Mouse (Mus musculus) hindbrain, embryonic 11.5 days (tissue): Measurements from ENCODE around the gene Slc4a10. TPM values are rescaled to one million over a fixed set of nuclear protein-coding genes. Genes with fewer than 3 reads are reported as not detected.

ENCODE experiments used
- ATAC-seq: fragments of 200-750 bp; cut with Nextera tagmentation; 2 replicates; pipeline ENCODE4 v1.8.0; 2017; ENCODE audit warnings: mild to moderate bottlenecking, moderate TSS enrichment, moderate library complexity; ENCODE audit not compliant: low FRiP score
- DNase-seq: peaks from one replicate; pipeline ENCODE4 v3.0.0-alpha.2; 2015; ENCODE audit warnings: low spot score
- H3K27ac ChIP-seq: fragments of 300-500 bp; sonication (generic); 2 replicates; pipeline ENCODE4 v1.5.1; 2014; ENCODE audit warnings: mild to moderate bottlenecking, low read depth, low read length
- H3K27me3 ChIP-seq: fragments of 300-500 bp; sonication (generic); 2 replicates; pipeline ENCODE4 v1.6.1; 2014; ENCODE audit warnings: mild to moderate bottlenecking, low read length, moderate library complexity, mixed read lengths; ENCODE audit not compliant: control insufficient read depth, insufficient read depth
- H3K36me3 ChIP-seq: fragments of 300-500 bp; sonication (generic); 2 replicates; pipeline ENCODE4 v1.6.1; 2014; ENCODE audit warnings: mild to moderate bottlenecking, low read length, moderate library complexity, mixed read lengths; ENCODE audit not compliant: control insufficient read depth, insufficient read depth
- H3K4me1 ChIP-seq: fragments of 300-500 bp; sonication (generic); replicated peaks from 2 replicates; pipeline ENCODE4 v1.6.1; 2014; ENCODE audit warnings: low read length, mixed read lengths; ENCODE audit not compliant: control insufficient read depth, insufficient read depth
- H3K4me2 ChIP-seq: fragments of 300-500 bp; sonication (generic); replicated peaks from 2 replicates; pipeline ENCODE4 v1.6.1; 2014; ENCODE audit warnings: mild to moderate bottlenecking, low read depth, low read length
- H3K4me3 ChIP-seq: fragments of 300-500 bp; sonication (generic); 2 replicates; pipeline ENCODE4 v1.5.1; 2014; ENCODE audit warnings: low read depth, low read length
- H3K9ac ChIP-seq: fragments of 300-500 bp; sonication (generic); 2 replicates; pipeline ENCODE4 v1.6.1; 2014; ENCODE audit warnings: low read depth, low read length
- H3K9me3 ChIP-seq: fragments of 300-500 bp; sonication (generic); 2 replicates; pipeline ENCODE4 v1.6.1; 2016; ENCODE audit warnings: low read length; ENCODE audit not compliant: control insufficient read depth
- WGBS: fragments of 180-500 bp; shearing (Covaris S2); extraction: QIAGEN DNeasy Blood & Tissue Kit; methylation state at CpG from one replicate; pipeline ENCODE4 v1.1.7; 2014; 5-methylcytosine and 5-hydroxymethylcytosine counted together
- polyA plus RNA-seq: library from polyadenylated mRNA; unstranded; fragments of >200 nt; fragmentation: Nextera tagmentation; extraction: Ambion mirVana; gene quantifications from 2 replicates; pipeline ENCODE4 v1.2.1, GENCODE M21; 2014

The Slc4a10 gene
- polyA plus RNA-seq, 1 experiment from 2014 or later: 2.7 TPM

GRCm38 (mm10) chr2:62325388-62325787 lies 279.1 kb downstream of the Slc4a10 start:
- no peak for DNase-seq
- Histone ChIP-seq H3K9me3 (no peaks in the 10 kb centered on the region), H3K27ac (no peak overlapping the region), H3K4me1 (no peaks in the 10 kb centered on the region), H3K9ac (no peak overlapping the region), H3K4me2 (no peak overlapping the region), H3K36me3 (no peaks in the 10 kb centered on the region), H3K27me3 (no peaks in the 10 kb centered on the region), H3K4me3 (no peak overlapping the region)
- WGBS: 93% methylated on average over 2 of the region's 2 CpGs
- ATAC-seq: no peak

GRCm38 (mm10) chr2:62331913-62332312 lies 285.7 kb downstream of the Slc4a10 start:
- no peaks in the 10 kb centered on the region for H3K4me1 ChIP-seq
- H3K4me2 ChIP-seq: no peak overlapping the region
- DNase-seq: no peak
- H3K27ac ChIP-seq: no peak overlapping the region
- no peak overlapping the region for H3K4me3 ChIP-seq
- ATAC-seq: no peak
- H3K36me3 ChIP-seq: no peaks in the 10 kb centered on the region
- H3K9ac ChIP-seq: no peak overlapping the region
- whole genome bisulfite sequencing: 84% methylated on average over 4 of the region's 4 CpGs
- no peaks in the 10 kb centered on the region for H3K9me3 ChIP-seq
- H3K27me3 ChIP-seq: no peaks in the 10 kb centered on the region

- no peak overlapping the region for H3K4me2 ChIP-seq
- no peaks in the 10 kb centered on the region for H3K4me1 ChIP-seq
- H3K9me3 ChIP-seq: no peaks in the 10 kb centered on the region
- no peaks in the 10 kb centered on the region for H3K36me3 ChIP-seq
- H3K27me3 ChIP-seq: no peaks in the 10 kb centered on the region
- H3K4me3 ChIP-seq: no peak overlapping the region
- no peak for DNase-seq
- ATAC-seq: no peak
- H3K27ac ChIP-seq: no peak overlapping the region
- 83% methylated on average over 8 of the region's 8 CpGs for WGBS
- H3K9ac ChIP-seq: no peak overlapping the region
Measured at GRCm38 (mm10) chr2:62332465-62332864, 286.2 kb downstream of the Slc4a10 start.

GRCm38 (mm10) chr2:62334397-62335243 lies 288.4 kb downstream of the Slc4a10 start:
- ATAC-seq: no peak
- Histone ChIP-seq H3K4me1 (no peaks in the 10 kb centered on the region), H3K27me3 (no peaks in the 10 kb centered on the region), H3K27ac (no peak overlapping the region), H3K9ac (no peak overlapping the region), H3K4me3 (no peak overlapping the region), H3K9me3 (no peaks in the 10 kb centered on the region), H3K36me3 (no peaks in the 10 kb centered on the region), H3K4me2 (no peak overlapping the region)
- DNase-seq: no peak
- WGBS: 90% methylated on average over 4 of the region's 4 CpGs

- no peak for ATAC-seq
- Histone ChIP-seq H3K9ac (no peak overlapping the region), H3K36me3 (no peaks in the 10 kb centered on the region), H3K27me3 (no peaks in the 10 kb centered on the region), H3K4me1 (no peaks in the 10 kb centered on the region), H3K4me2 (no peak overlapping the region), H3K9me3 (no peaks in the 10 kb centered on the region), H3K27ac (no peak overlapping the region), H3K4me3 (no peak overlapping the region)
- no peak for DNase-seq
- 87% methylated on average over 7 of the region's 7 CpGs for WGBS
Measured at GRCm38 (mm10) chr2:62337086-62337485, 290.8 kb downstream of the Slc4a10 start.

GRCm38 (mm10) chr2:62339222-62339944 lies 293.1 kb downstream of the Slc4a10 start:
- no peaks in the 10 kb centered on the region for H3K36me3 ChIP-seq
- 79% methylated on average over 4 of the region's 4 CpGs for WGBS
- H3K4me2 ChIP-seq: no peak overlapping the region
- ATAC-seq (no peak), DNase-seq (no peak)
- no peaks in the 10 kb centered on the region for H3K9me3 ChIP-seq
- no peak overlapping the region for H3K27ac ChIP-seq
- no peak overlapping the region for H3K4me3 ChIP-seq
- no peak overlapping the region for H3K9ac ChIP-seq
- H3K27me3 ChIP-seq: no peaks in the 10 kb centered on the region
- H3K4me1 ChIP-seq: no peaks in the 10 kb centered on the region

- 73% methylated on average over 3 of the region's 3 CpGs for WGBS
- Histone ChIP-seq H3K27me3 (no peaks in the 10 kb centered on the region), H3K27ac (no peak overlapping the region), H3K4me2 (no peak overlapping the region), H3K36me3 (no peaks in the 10 kb centered on the region), H3K9me3 (no peaks in the 10 kb centered on the region), H3K4me3 (no peak overlapping the region), H3K9ac (no peak overlapping the region), H3K4me1 (no peaks in the 10 kb centered on the region)
- DNase-seq (no peak), ATAC-seq (peak; percentile 48; the same call in 1 of the 2 replicates)
Measured at GRCm38 (mm10) chr2:62341061-62341733, 294.9 kb downstream of the Slc4a10 start.

GRCm38 (mm10) chr2:62341734-62342128 lies 295.5 kb downstream of the Slc4a10 start:
- H3K4me2 ChIP-seq: no peak overlapping the region
- H3K27ac ChIP-seq: no peak overlapping the region
- no peak overlapping the region for H3K9ac ChIP-seq
- no peak overlapping the region for H3K4me3 ChIP-seq
- no peaks in the 10 kb centered on the region for H3K36me3 ChIP-seq
- DNase-seq (peak; percentile 34), ATAC-seq (0 out of 2 replicates have a peak, but pooled peaks have one; percentile 36)
- no peaks in the 10 kb centered on the region for H3K4me1 ChIP-seq
- H3K9me3 ChIP-seq: no peaks in the 10 kb centered on the region
- WGBS: 38% methylated on average over 14 of the region's 14 CpGs
- H3K27me3 ChIP-seq: no peaks in the 10 kb centered on the region
